Mouse (Mus musculus): ENCODE results near the gene Slc8b1.

DNA sequence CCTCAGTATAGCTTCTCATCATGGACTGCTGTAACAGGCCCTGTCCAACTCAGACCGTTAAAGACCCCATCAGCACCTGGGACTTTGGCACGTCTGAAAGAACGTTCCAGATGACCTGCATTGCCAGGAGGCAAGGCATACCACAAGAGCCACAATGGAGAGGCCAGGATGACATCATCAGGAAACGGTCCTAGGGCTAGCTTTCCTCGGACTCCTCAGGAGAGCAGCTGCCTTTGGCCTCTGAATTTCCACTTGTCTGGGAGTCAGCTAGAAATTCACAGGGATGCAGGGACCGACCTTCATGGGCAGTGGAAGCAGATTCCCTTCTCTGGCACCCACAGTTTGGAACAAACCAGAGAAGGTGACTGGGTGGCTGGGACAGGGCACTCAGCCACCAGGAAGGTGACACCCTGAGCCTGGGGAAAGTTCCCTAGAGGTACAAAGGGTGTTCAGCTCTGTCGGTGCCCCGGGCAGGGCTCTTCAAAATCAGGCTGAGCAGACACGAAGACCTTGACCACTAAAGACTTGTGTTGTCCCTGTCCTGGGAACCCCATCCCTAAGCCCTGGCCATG lies 55.8 kb downstream of the Slc8b1 start:
- TF ChIP-seq CTCF (IDR thresholded peaks at IDR 0.05) (no peak), EP300 (IDR thresholded peaks at IDR 0.05) (no peak)
